Mouse (Mus musculus) spleen, adult 2 months (tissue): ENCODE data around the gene Tmcc1.

Source experiments
- CTCF ChIP-seq: fragments of 200-500 bp; IDR thresholded peaks from 2 replicates; pipeline ENCODE4 v1.5.1; 2011; ENCODE audit warnings: mild to moderate bottlenecking, inconsistent platforms; ENCODE audit not compliant: insufficient read depth, insufficient read length, insufficient replicate concordance; ENCODE audit errors: extremely low read depth
- POLR2A ChIP-seq: fragments of 200-500 bp; IDR thresholded peaks from 2 replicates; pipeline ENCODE4 v1.6.1; 2011; ENCODE audit warnings: low read depth, low read length, inconsistent platforms

- TF ChIP-seq CTCF (no peak), POLR2A (no peak)
Measured at GRCm38 (mm10) chr6:116004716-116005115, 188.6 kb downstream of the Tmcc1 start.
